Mouse (Mus musculus) liver, adult 2 months (tissue): ENCODE measurements around the gene Csk.

Experiments
- CTCF ChIP-seq: fragments of 200-500 bp; IDR thresholded peaks from 2 replicates; pipeline ENCODE4 v1.5.1; 2011; ENCODE audit warnings: low read depth, low read length, control low read depth
- POLR2A ChIP-seq: fragments of 200-500 bp; IDR thresholded peaks from 2 replicates; pipeline ENCODE4 v1.6.1; 2011; ENCODE audit warnings: low read length, control low read depth; ENCODE audit not compliant: insufficient read depth; ENCODE audit errors: extremely low read depth

DNA sequence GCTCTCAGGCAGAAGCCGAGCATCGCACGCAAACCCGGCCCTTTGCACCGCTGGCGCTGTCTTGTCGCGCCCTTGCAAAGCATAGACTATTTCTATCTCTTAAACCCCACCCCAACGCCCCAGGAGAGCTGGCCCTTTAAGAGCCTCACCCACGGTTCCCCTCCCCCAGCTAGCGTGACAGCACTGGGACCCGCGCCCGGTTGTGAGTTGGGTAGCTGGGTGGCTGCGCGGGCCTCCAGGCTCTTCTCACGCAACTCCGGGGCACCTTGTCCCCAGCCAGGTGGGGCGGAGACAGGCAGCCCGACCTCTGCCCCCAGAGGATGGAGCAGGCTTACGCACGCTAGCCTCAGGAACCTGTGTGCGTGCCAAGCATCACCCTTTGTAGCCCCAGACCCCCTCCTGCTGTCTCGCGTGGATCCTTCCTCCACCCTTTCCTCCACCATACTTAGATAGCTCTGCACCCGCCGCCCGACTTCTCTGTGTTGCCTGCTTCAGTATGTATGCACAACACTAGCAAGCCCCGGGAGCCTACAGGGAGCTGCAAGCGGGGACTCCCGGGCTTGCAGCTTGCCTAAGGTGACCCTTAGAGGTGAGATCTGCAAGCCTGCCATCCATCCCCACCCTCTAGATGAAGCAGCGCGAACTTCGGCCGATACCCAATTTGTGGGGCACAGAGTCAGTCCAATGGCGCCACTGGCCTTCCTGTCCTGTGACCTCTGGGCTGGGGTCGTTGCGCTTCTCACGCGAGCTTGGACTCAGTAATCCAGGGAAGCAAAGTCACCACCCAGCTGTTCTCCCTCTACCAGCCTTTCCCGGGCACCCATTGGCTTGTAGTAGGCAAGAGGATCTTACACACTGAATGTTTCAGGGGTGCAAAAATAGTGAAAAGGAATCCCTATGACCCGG, 43.2 kb upstream of the Csk start:
- TF ChIP-seq POLR2A (no peak), CTCF (0 out of 2 replicates have a peak, but pooled peaks have one; percentile 7)
